Mouse (Mus musculus) embryonic fibroblast, embryonic 13.5 days (primary cell): ENCODE data around the gene 4930402F06Rik.

Experiments used
- CTCF ChIP-seq: IDR thresholded peaks from 2 replicates; pipeline ENCODE4 v1.5.1; 2011; ENCODE audit warnings: mild to moderate bottlenecking, control low read depth, low read length, moderate library complexity, borderline replicate concordance; ENCODE audit not compliant: insufficient read depth
- POLR2A ChIP-seq: IDR thresholded peaks from 2 replicates; pipeline ENCODE4 v1.6.1; 2011; ENCODE audit warnings: low read depth, mild to moderate bottlenecking, control low read depth, low read length, moderate library complexity

- TF ChIP-seq CTCF: no peak
- no peak for TF ChIP-seq POLR2A
Measured at GRCm38 (mm10) chr2:35379306-35379705, 17.7 kb downstream of the 4930402F06Rik start.
